Mouse (Mus musculus) heart, postnatal 0 days (tissue): Measurements from ENCODE around the gene Mrm3.

Experiments used
- CTCF ChIP-seq: IDR thresholded peaks from 2 replicates; pipeline ENCODE4 v1.5.1; 2016; ENCODE audit warnings: antibody characterized with exemption, control low read depth, low read depth
- EP300 ChIP-seq: IDR thresholded peaks from 2 replicates; pipeline ENCODE4 v1.6.1; 2016; ENCODE audit warnings: antibody characterized with exemption, low read depth

DNA sequence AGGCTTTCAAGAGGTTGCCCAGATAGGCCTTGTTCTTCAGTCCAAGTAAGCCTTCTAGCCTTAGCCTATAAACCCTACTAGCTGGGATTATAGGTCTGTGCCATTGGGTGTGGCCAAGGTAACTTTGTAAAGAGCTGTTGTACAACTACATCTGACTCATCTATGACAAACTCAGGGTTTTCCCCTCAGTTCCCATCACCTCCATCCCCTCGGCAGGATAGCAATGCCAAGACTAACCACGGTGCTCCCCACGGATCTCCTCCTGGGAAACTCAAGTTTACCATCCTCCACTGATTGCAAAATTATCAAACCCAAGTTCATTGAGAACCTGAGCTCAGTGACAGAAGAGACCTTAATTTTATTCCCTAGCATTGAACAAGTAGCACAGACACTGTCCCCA is 7.4 kb upstream of the Mrm3 start:
- TF ChIP-seq CTCF (no peak), EP300 (no peak)
